Mouse (Mus musculus): ENCODE data around the gene Tet2.

The Tet2 gene

GRCm38 (mm10) chr3:133518116-133518515 is 26.8 kb downstream of the Tet2 start:
- DNase-seq (ENCODE audit: low read depth): no peak

GRCm38 (mm10) chr3:133517406-133517805 is 27.5 kb downstream of the Tet2 start:
- no peak for DNase-seq (ENCODE audit: low read depth)

GRCm38 (mm10) chr3:133516137-133516536 is 28.8 kb downstream of the Tet2 start:
- no peak for DNase-seq (ENCODE audit: low read depth)

- no peak for DNase-seq (ENCODE audit: low read depth)
Observed at GRCm38 (mm10) chr3:133515204-133515969, 29.6 kb downstream of the Tet2 start.

- DNase-seq (ENCODE audit: low read depth): no peak
Observed at GRCm38 (mm10) chr3:133514290-133514689, 30.6 kb downstream of the Tet2 start.

GRCm38 (mm10) chr3:133513475-133513874 is 31.5 kb downstream of the Tet2 start:
- no peak for DNase-seq (ENCODE audit: low read depth)

GRCm38 (mm10) chr3:133510368-133510767 is 34.6 kb downstream of the Tet2 start:
- peak; percentile 26 for DNase-seq (ENCODE audit: low read depth)

GRCm38 (mm10) chr3:133509796-133510195 is 35.1 kb downstream of the Tet2 start:
- no peak for DNase-seq (ENCODE audit: low read depth)

GRCm38 (mm10) chr3:133508881-133509280 is 36.1 kb downstream of the Tet2 start:
- DNase-seq (ENCODE audit: low read depth): no peak

GRCm38 (mm10) chr3:133506289-133506954 is 38.5 kb downstream of the Tet2 start:
- DNase-seq (ENCODE audit: low read depth): no peak

- DNase-seq (ENCODE audit: low read depth): no peak
Observed at GRCm38 (mm10) chr3:133496953-133497352, 48.0 kb downstream of the Tet2 start.

GRCm38 (mm10) chr3:133491370-133491769 is 53.6 kb downstream of the Tet2 start:
- DNase-seq (ENCODE audit: low read depth): no peak

GRCm38 (mm10) chr3:133488022-133488725 is 56.8 kb downstream of the Tet2 start:
- no peak for DNase-seq (ENCODE audit: low read depth)

GRCm38 (mm10) chr3:133482887-133483286 is 62.1 kb downstream of the Tet2 start:
- no peak for DNase-seq (ENCODE audit: low read depth)

GRCm38 (mm10) chr3:133478987-133479386 is 66.0 kb downstream of the Tet2 start:
- DNase-seq (ENCODE audit: low read depth): no peak

GRCm38 (mm10) chr3:133473781-133474180 is 71.2 kb downstream of the Tet2 start:
- no peak for DNase-seq (ENCODE audit: low read depth)

- no peak for DNase-seq (ENCODE audit: low read depth)
Observed at GRCm38 (mm10) chr3:133471101-133471500, 73.8 kb downstream of the Tet2 start.

GRCm38 (mm10) chr3:133468883-133469282 is 76.1 kb downstream of the Tet2 start:
- no peak for DNase-seq (ENCODE audit: low read depth)

- no peak for DNase-seq (ENCODE audit: low read depth)
Observed at GRCm38 (mm10) chr3:133463233-133463632, 81.7 kb downstream of the Tet2 start.

- no peak for DNase-seq (ENCODE audit: low read depth)
Observed at GRCm38 (mm10) chr3:133462485-133462884, 82.5 kb downstream of the Tet2 start.

- no peak for DNase-seq (ENCODE audit: low read depth)
Observed at GRCm38 (mm10) chr3:133462059-133462458, 82.9 kb downstream of the Tet2 start.

GRCm38 (mm10) chr3:133459174-133459573 is 85.8 kb downstream of the Tet2 start:
- no peak for DNase-seq (ENCODE audit: low read depth)

- DNase-seq (ENCODE audit: low read depth): no peak
Observed at GRCm38 (mm10) chr3:133453896-133454295, 91.0 kb downstream of the Tet2 start.
